Mouse (Mus musculus): Measurements from ENCODE around the gene Cd248. TPM values are rescaled to one million over a fixed set of nuclear protein-coding genes. Genes with fewer than 3 reads are reported as not detected.

Cd248 gene
- polyA plus RNA-seq, 1 experiment from 2014 or later: 23.0 TPM

DNA sequence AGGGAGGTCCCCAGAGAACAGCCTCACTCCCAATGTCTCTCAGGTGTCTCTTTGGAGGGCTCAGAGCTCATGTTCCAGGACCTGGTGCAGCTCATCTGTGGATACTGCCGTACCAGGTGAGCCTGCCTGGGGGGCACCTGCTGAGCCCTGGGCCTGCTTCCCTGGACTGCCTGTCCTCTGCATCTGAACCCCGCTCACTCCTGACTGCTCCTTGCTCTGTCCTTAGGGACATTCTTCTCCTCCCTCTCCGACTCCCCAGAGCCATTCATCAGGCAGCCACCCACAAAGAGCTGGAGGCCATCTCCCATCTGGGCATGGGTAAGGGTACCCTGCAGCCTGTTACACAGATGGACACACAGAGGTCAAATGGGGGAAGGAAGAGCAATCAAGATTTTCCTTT, 16.4 kb upstream of the Cd248 start:
- no peak for TF ChIP-seq CTCF (IDR thresholded peaks at IDR 0.05; ENCODE audit: low read depth)
- 0 out of 2 replicates have a peak overlapping the region, but pooled peaks have one; percentile 34 for H3K4me3 ChIP-seq (ENCODE audit: low read depth, low read length)
- H3K9ac ChIP-seq (ENCODE audit: low read depth, low read length): no peak overlapping the region
- H3K4me1 ChIP-seq (replicated peaks; ENCODE audit: control insufficient read depth, insufficient read depth, low read length): no peaks in the 10 kb centered on the region
- 67% methylated on average over 3 of the region's 3 CpGs for WGBS
- peaks cover 27% of the 10 kb centered on the region for H3K36me3 ChIP-seq (ENCODE audit: control insufficient read depth, insufficient read depth)
- peak overlapping the region; percentile 60 for H3K4me2 ChIP-seq (replicated peaks; ENCODE audit: low read depth)
- H3K27ac ChIP-seq (ENCODE audit: low read depth, low read length): no peak overlapping the region
- ATAC-seq: no peak
- no peaks in the 10 kb centered on the region for H3K9me3 ChIP-seq (ENCODE audit: control insufficient read depth)
- no peaks in the 10 kb centered on the region for H3K27me3 ChIP-seq (replicated peaks; ENCODE audit: control insufficient read depth, insufficient read depth, low read length)

DNA sequence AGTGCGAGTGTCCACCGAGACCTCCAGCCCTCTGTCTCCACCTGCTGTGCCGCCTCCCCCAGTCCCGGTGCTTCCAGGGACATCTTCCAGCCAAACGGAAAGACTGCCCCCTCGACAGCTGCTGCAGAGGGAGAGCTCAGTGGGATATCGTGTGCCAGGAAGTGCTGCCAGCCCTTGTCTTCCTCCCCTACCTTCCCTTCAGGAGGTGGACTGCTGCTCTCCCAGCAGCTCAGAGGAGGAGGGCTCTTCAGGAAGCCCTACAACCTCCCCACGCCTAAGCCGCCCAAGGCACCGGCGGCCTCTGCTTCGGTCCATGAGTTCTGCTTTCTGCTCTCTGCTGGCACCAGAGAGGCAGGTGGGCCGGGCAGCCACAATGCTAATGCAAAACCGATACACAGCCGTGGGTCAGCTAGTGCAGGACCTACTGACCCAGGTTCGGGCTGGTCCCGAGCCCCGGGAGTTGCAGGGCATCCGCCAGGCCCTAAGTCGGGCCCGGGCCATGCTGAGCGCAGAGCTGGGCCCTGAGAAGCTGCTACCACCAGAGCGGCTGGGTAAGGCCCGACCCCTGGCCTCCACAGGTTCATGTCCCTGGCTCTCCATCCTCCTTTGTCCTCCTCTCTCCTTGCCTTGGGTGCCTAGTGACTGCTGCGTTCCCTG, 15.6 kb upstream of the Cd248 start:
- no peaks in the 10 kb centered on the region for H3K4me1 ChIP-seq (replicated peaks; ENCODE audit: control insufficient read depth, insufficient read depth, low read length)

DNA sequence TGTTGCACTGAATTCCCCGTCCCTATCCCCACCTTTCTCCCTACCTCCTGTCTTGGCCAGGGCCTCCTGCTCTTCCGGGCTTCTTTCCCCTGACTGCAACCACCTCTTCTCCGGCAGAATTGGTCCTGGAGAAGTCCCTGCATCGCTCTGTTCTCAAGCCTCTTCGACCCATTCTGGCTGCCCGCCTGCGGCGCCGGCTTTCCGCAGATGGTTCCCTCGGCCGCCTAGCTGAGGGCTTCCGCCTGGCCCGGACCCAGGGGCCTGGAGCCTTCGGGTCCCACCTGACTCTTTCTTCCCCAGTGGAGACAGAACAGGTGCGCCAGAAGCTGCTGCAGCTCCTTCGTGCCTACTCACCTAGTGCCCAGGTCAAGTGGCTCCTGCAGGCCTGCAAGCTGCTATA, 15.0 kb upstream of the Cd248 start:
- ATAC-seq: no peak
- Histone ChIP-seq H3K9ac (ENCODE audit: low read depth, low read length) (no peak overlapping the region), H3K9me3 (ENCODE audit: control insufficient read depth) (no peaks in the 10 kb centered on the region), H3K4me2 (replicated peaks; ENCODE audit: low read depth) (no peak overlapping the region), H3K27me3 (replicated peaks; ENCODE audit: control insufficient read depth, insufficient read depth, low read length) (no peaks in the 10 kb centered on the region), H3K27ac (ENCODE audit: low read depth, low read length) (no peak overlapping the region), H3K4me3 (ENCODE audit: low read depth, low read length) (no peak overlapping the region), H3K36me3 (ENCODE audit: control insufficient read depth, insufficient read depth) (peaks cover 14% of the 10 kb centered on the region), H3K4me1 (replicated peaks; ENCODE audit: control insufficient read depth, insufficient read depth, low read length) (no peaks in the 10 kb centered on the region)
- no peak for TF ChIP-seq CTCF (IDR thresholded peaks at IDR 0.05; ENCODE audit: low read depth)
- WGBS: 80% methylated on average over 17 of the region's 17 CpGs

More for the DNA sequence above, 15.6 kb upstream of the Cd248 start:
- H3K9me3 ChIP-seq (ENCODE audit: control insufficient read depth): no peaks in the 10 kb centered on the region
- TF ChIP-seq CTCF (IDR thresholded peaks at IDR 0.05; ENCODE audit: low read depth): no peak
- H3K27ac ChIP-seq (ENCODE audit: low read depth, low read length): no peak overlapping the region
- peaks cover 20% of the 10 kb centered on the region for H3K36me3 ChIP-seq (ENCODE audit: control insufficient read depth, insufficient read depth)
- no peak for ATAC-seq
- H3K27me3 ChIP-seq (replicated peaks; ENCODE audit: control insufficient read depth, insufficient read depth, low read length): no peaks in the 10 kb centered on the region
- H3K9ac ChIP-seq (ENCODE audit: low read depth, low read length): no peak overlapping the region
- H3K4me2 ChIP-seq (replicated peaks; ENCODE audit: low read depth): no peak overlapping the region
- no peak overlapping the region for H3K4me3 ChIP-seq (ENCODE audit: low read depth, low read length)
- 57% methylated on average over 24 of the region's 25 CpGs for WGBS

DNA sequence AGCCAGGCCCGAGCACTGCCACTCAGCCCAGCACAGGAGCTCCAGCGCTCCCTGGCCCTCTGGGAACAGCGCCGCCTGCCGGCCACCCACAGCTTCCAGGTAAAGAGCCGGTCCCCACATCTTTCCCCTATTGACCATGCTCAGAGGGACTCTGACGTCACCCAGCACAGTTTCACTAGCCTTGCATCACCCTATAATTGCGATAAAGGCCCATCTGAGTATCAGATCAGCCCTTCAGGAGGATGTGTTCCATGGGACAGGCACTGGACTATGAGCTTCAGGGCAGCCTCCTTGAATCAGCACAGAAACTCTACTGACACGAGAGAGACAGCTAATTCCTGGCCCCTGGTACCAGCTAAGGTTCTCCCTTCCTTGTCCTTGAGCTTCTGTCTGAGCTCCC, 14.0 kb upstream of the Cd248 start:
- H3K27ac ChIP-seq (ENCODE audit: low read depth, low read length): no peak overlapping the region
- no peaks in the 10 kb centered on the region for H3K9me3 ChIP-seq (ENCODE audit: control insufficient read depth)
- H3K9ac ChIP-seq (ENCODE audit: low read depth, low read length): no peak overlapping the region; the same call in 1 of the 2 replicates
- ATAC-seq: peak; percentile 34
- H3K36me3 ChIP-seq (ENCODE audit: control insufficient read depth, insufficient read depth): peaks cover 5% of the 10 kb centered on the region
- no peak overlapping the region for H3K4me2 ChIP-seq (replicated peaks; ENCODE audit: low read depth)
- 22% methylated on average over 9 of the region's 9 CpGs for WGBS
- H3K4me1 ChIP-seq (replicated peaks; ENCODE audit: control insufficient read depth, insufficient read depth, low read length): no peaks in the 10 kb centered on the region
- peak; percentile 88 for TF ChIP-seq CTCF (IDR thresholded peaks at IDR 0.05; ENCODE audit: low read depth)
- no peaks in the 10 kb centered on the region for H3K27me3 ChIP-seq (replicated peaks; ENCODE audit: control insufficient read depth, insufficient read depth, low read length)
- no peak overlapping the region for H3K4me3 ChIP-seq (ENCODE audit: low read depth, low read length)

DNA sequence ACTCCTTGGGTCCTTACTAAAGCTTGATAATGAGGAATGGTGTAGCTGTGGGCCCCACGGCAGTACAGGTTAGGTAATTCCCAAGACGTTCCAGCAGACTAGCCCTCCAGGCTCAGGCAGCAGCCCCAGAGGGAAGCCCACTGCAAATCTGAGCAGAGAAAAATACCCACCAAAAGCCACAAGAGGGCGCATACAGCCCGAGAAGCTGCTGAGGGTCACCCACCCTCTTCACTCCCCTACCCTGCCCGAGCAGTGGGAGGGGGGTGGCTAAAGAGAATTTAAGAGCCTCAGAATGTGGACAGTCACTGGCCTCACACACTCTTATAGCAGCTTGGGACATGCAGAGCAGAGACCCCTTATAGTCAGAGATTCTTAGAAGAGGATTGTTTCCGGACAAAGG, 11.6 kb upstream of the Cd248 start:
- 16% methylated on average over 6 of the region's 6 CpGs for WGBS
- Histone ChIP-seq H3K4me3 (ENCODE audit: low read depth, low read length) (no peak overlapping the region), H3K27ac (ENCODE audit: low read depth, low read length) (no peak overlapping the region), H3K4me1 (replicated peaks; ENCODE audit: control insufficient read depth, insufficient read depth, low read length) (no peaks in the 10 kb centered on the region), H3K4me2 (replicated peaks; ENCODE audit: low read depth) (no peak overlapping the region), H3K36me3 (ENCODE audit: control insufficient read depth, insufficient read depth) (no peaks in the 10 kb centered on the region), H3K9ac (ENCODE audit: low read depth, low read length) (no peak overlapping the region), H3K9me3 (ENCODE audit: control insufficient read depth) (no peaks in the 10 kb centered on the region), H3K27me3 (replicated peaks; ENCODE audit: control insufficient read depth, insufficient read depth, low read length) (no peaks in the 10 kb centered on the region)
- TF ChIP-seq CTCF (IDR thresholded peaks at IDR 0.05; ENCODE audit: low read depth): peak; percentile 80
- no peak for ATAC-seq

DNA sequence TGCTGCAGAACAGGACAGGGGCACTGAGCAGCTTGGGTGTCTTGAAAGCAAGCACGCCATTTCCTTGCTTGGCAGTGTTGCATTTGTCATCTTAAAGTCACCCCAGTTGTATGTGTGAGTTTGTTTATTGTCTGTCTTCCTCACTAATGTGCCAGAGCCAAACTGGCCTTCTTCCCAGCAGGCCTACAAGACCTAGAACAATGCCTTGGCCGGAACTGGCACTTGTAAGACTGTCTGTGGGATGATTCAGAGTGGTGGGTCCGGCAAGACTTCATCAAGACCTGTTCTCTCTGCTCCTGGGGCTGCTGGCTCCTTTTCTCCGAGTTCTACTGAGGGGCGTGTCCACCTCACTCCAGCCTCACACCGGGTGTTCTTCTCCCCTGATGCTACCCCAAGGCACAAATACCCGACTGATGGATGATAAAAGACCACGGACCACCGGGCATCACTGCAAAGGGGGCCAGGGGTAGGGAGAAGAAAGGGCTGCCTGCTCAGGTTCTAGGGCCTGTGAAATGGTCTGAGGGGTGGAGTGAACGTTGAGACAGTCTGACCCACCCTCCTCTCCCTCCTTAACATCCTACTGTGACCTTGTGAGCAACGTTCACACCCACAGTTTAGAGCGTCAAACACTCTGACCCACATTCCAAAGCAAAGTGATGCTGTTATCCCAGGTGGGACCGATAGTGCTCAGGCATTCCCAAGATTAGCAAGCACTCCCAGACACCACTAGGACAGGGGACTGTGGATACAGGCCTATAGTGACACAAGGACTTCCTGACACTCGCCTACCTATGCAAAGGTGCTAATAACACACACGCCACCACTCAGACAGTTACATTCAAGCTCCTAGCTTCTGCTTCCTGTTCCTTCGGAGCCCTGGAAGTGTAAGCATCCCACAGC, 9.8 kb upstream of the Cd248 start:
- Histone ChIP-seq H3K4me2 (replicated peaks; ENCODE audit: low read depth) (no peak overlapping the region; the same call in 1 of the 2 replicates), H3K9me3 (ENCODE audit: control insufficient read depth) (no peaks in the 10 kb centered on the region), H3K4me3 (ENCODE audit: low read depth, low read length) (no peak overlapping the region), H3K9ac (ENCODE audit: low read depth, low read length) (no peak overlapping the region), H3K27me3 (replicated peaks; ENCODE audit: control insufficient read depth, insufficient read depth, low read length) (no peaks in the 10 kb centered on the region; the same call in 1 of the 2 replicates), H3K4me1 (replicated peaks; ENCODE audit: control insufficient read depth, insufficient read depth, low read length) (no peaks in the 10 kb centered on the region), H3K36me3 (ENCODE audit: control insufficient read depth, insufficient read depth) (no peaks in the 10 kb centered on the region), H3K27ac (ENCODE audit: low read depth, low read length) (no peak overlapping the region)
- 26% methylated on average over 16 of the region's 16 CpGs for WGBS
- no peak for ATAC-seq
- TF ChIP-seq CTCF (IDR thresholded peaks at IDR 0.05; ENCODE audit: low read depth): no peak

Data from intestine, postnatal 0 days (tissue).